Mouse (Mus musculus) bone marrow macrophage, adult 2 months (primary cell): ENCODE measurements around the gene Abca3. TPM values are rescaled to one million over a fixed set of nuclear protein-coding genes. Genes with fewer than 3 reads are reported as not detected.
"Not testable (repeated sequence)": the region's sequence is repeated elsewhere in the genome, so short reads cannot be mapped to it uniquely, and the experiment has no call there.

ENCODE experiments used
- H3K27ac ChIP-seq: 2 replicates; pipeline ENCODE4 v1.5.1; 2012; ENCODE audit warnings: low read depth, low read length; ENCODE audit not compliant: insufficient read depth
- H3K4me1 ChIP-seq: 2 replicates; pipeline ENCODE4 v1.6.1; 2012; ENCODE audit warnings: low read length; ENCODE audit not compliant: control insufficient read depth, insufficient read depth
- H3K4me3 ChIP-seq: 2 replicates; pipeline ENCODE4 v1.5.1; 2012; ENCODE audit warnings: mild to moderate bottlenecking, low read length, moderate library complexity; ENCODE audit not compliant: insufficient read depth
- CTCF ChIP-seq: IDR thresholded peaks from 2 replicates; pipeline ENCODE4 v1.5.1; 2012; ENCODE audit warnings: low read depth, mild to moderate bottlenecking, low read length, moderate library complexity
- POLR2A ChIP-seq: IDR thresholded peaks from 2 replicates; pipeline ENCODE4 v1.6.1; 2012; ENCODE audit warnings: mild to moderate bottlenecking, low read depth, low read length, borderline replicate concordance
- polyA plus RNA-seq: library from polyadenylated mRNA; stranded (reverse); fragments of >200 nt; gene quantifications from 2 replicates; pipeline ENCODE4 v1.2.4, GENCODE M21; 2012; ENCODE audit not compliant: missing spikeins, insufficient read depth, insufficient read length

Gene Abca3
- polyA plus RNA-seq, 1 experiment, result 49.0 TPM

DNA sequence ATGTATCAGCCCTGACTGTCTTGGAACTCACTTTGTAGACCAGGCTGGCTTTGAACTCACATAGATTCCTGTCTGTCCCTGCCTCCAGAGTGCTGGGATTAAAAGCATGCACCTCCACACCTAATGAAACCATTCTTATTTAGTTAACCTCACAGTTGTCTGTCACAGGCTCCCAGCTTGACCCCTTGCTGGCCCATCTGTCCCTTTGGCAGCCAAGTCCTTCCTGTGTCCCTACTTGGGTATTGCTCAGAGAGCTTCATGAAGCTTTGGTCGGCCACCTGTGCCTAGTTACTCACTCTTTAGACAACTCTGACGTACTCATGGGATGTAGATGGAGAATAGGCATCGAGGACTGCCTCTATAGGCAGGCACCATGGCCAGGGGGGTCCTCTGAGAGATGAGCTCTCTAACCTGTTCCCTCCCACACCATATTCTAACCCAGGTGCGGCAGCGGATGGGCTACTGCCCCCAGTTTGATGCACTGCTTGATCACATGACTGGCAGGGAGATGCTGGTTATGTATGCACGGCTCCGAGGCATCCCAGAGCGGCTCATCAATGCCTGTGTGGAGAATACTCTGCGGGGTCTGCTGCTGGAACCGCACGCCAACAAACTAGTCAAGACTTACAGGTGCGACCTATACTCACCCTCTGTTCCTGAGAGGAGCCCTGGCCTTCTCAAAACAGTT lies 55.5 kb downstream of the Abca3 start:
- no peaks in the 10 kb centered on the region for H3K4me1 ChIP-seq
- H3K4me3 ChIP-seq, result no peak overlapping the region
- TF ChIP-seq POLR2A (no peak), CTCF (no peak)
- no peak overlapping the region for H3K27ac ChIP-seq

DNA sequence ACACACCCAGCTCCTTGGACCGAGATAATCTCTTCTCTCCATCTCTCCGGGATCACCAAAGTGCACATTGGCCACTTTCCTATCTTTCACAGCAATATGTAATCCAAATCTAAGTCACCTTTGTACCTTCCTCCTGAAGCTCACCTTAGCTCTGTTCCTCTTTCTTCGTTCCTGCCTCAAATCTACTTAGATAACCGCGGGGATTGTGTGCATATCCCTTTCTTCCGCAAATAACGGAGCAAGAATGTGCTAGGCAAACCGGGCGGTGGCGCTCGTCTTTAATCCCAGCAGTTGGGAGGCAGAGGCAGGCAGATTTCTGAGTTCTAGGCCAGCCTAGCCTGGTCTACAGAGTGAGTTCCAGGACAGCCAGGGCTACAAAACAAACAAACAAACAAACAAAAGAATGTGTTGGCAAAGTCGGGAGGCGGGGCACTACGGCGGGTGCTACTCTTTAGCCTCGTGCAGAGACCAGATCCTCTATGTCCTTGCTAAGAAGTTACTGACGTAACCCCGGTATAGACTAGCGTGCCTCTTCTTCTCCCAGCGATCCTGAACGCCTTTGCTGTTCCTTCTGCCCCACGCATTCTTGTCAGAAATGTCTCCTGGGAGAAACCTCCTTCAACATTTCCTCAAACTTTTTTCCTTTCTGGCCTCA lies 61.9 kb downstream of the Abca3 start:
- Histone ChIP-seq H3K27ac (peak overlapping the region; percentile 75), H3K4me3 (peak overlapping the region; percentile 82), H3K4me1 (peaks cover 12% of the 10 kb centered on the region)
- no peak for TF ChIP-seq POLR2A
- peak; percentile 14; the same call in 1 of the 2 replicates for TF ChIP-seq CTCF

DNA sequence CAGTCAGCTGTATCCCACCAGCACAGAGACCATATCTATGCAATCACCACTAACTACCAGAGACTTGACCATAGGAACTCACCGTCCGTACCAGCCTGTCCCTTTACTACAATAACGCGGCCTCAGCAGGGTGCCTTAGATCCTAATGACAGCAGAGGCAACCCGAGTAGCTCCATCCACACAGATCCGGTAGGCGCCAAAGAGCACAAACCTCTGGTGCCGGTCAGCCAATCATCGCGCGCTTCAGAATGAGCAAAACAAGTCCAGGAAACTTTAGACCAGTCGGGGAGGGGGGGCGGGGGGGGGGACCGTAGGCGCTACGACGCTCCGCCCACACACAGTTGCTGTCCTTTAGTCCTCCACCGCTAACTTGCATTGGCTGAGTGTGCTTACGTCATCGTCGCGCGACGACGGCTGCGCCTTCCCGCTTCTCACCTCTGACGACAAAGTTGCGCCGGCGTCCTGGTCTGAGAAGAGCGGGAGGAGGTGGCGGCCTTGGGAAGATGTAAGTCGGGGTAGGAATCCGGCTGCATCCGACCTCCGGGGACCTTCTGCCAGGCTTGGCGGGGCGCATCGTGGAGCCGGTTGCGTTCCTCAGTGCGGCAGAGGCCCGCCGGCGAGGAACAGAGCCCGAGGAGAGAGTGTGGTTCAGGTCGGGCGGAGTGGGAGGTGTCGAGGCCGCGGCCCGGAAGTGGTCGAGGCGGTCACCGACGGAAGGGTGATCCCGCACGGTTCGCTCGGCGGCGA lies 62.7 kb downstream of the Abca3 start, which contains the start of gene Rnps1:
TSS of gene Rnps1 (plus strand) at position 336 of the 747 bp plus-strand sequence.
- Histone ChIP-seq H3K27ac (peak within 1 kb of the TSS; percentile 78), H3K4me1 (peaks cover 12% of the 10 kb centered on the region), H3K4me3 (peak within 1 kb of the TSS; percentile 91)
- TF ChIP-seq POLR2A (no peak), CTCF (no peak)

DNA sequence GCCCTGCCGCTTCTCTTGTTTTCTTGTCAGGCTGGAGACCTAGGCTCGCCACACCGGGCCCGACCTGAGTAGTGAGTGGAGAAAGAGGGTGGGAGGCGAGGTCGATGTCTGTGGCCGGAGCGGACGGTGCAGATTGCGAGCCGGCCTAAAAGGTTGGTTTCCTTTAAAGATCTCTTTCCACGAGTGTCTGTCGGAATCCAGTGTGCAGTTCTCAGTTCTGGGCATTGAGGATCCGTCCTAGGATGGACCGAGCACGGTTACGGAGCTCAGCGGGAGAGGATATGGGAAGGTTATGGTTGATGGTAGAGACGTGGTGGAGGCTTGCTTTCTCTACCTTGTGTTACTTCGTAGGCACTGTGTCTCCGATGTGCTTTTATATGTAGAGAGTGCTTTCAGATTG lies 63.3 kb downstream of the Abca3 start:
- TF ChIP-seq POLR2A (no peak), CTCF (no peak)
- H3K4me1 ChIP-seq, result peaks cover 12% of the 10 kb centered on the region
- H3K27ac ChIP-seq, result peak overlapping the region; percentile 78
- peak overlapping the region; percentile 91 for H3K4me3 ChIP-seq

DNA sequence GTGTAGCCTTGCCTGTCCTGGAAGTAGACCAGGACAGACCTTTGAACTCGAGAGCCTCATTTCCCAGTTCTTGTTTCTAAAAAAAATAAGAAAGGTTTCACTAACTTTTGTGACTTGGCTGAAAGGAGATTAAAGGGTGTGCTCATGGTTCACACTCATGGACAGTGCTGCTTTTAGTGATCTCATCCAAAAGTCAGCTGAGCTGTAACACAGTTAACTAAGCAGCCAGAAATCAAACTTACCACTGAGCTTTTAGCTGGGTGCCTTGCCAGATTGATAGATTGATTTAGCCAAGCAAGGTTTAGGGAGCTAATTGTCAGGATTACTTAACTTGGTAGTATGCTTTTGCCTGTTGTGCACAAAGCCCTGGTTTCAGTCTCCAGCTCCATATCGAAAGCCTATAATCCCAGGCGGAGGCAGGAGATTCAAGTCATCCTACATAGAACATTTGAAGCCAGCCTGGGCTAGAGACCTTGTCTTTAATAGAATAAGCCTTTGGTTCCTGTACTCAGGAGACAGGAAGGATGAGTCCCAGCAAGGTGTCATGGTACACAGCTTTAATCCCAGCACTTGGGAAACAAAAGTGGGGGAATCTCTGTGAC lies 64.4 kb downstream of the Abca3 start:
- Histone ChIP-seq H3K27ac (no peak overlapping the region), H3K4me3 (peak overlapping the region; percentile 91), H3K4me1 (peaks cover 12% of the 10 kb centered on the region)
- no peak for TF ChIP-seq CTCF
- TF ChIP-seq POLR2A, result no peak

DNA sequence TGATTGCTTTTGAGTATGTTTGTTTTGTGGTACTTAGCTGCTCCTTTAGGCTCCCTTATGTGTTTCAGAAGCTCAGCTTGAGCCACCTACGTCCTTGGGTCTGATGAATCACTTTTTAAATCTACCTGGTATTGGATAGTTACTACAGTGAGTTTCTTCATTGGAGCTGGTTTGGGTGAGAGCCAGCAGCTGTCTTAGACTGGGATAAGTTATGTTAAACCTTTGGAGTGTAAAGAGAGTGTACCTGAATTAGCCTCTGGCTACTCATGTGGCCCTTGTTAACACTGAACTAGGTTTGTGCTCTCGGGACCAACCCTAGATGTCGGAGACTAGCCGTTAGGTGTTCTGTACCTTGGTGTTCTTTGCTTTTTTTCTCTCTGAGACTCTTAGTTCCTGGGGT lies 71.4 kb downstream of the Abca3 start:
- H3K4me1 ChIP-seq, result peaks cover 6% of the 10 kb centered on the region
- no peak for TF ChIP-seq CTCF
- no peak for TF ChIP-seq POLR2A
- H3K4me3 ChIP-seq, result no peak overlapping the region
- no peak overlapping the region for H3K27ac ChIP-seq

DNA sequence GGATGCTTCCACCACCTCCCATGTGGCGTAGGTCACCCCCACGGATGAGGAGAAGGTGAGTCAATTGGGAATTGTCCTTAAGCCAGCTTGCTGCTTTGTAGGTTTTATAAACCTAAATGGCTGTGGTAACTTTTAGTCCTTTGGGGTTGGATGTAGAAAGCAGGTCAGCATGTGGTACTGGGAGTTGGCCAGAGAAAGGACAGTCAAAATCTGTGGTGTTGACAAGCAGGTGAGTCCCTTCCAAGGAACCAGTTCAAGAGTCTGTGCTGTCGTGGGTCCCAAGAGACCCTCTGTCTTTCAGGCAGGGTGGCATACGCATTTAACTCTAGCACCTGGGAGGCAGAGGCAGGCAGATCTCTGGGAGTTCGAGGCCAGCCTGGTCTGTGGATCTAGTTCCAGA lies 72.7 kb downstream of the Abca3 start:
- peaks cover 10% of the 10 kb centered on the region for H3K4me1 ChIP-seq
- H3K27ac ChIP-seq, result no peak overlapping the region
- TF ChIP-seq POLR2A, result no peak
- no peak for TF ChIP-seq CTCF
- H3K4me3 ChIP-seq, result no peak overlapping the region

DNA sequence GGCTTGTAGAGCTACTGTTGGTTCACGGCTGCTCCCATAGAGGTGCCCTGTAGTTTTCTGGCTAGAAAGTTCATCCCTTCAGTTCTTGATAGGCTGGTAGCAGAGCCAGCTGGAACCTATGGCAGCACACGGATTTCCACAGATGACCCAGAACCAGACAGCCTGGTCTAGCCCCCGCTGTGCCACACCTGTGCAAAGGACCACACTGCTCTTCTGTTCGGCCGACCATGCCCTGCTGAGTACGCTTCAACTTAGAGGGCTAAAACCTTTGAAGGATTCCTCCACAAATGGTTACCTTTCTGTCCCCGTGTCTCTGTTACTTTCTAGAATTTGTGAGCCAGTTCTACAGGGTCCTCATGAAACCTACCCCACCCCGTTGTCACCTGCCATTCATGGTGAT lies 73.6 kb downstream of the Abca3 start:
- not testable (repeated sequence) for H3K4me1 ChIP-seq, H3K27ac ChIP-seq, H3K4me3 ChIP-seq

DNA sequence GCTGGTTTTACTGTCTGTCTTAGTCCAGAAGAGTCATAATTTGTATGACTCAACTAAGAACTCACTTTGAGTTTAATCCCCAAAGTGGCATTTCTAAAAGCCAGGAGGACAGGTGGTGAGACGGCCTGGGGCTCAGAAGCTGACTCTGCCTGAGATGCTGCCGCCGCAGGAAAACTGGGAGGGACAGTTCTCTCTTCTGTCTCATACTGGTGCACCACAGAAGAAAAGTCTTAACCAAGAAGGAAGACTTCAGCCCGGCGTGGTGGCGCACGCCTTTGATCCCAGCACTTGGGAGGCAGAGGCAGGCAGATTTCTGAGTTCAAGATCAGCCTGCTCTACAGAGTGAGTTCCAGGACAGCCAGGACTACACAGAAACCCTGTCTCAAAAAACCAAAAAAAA lies 74.2 kb downstream of the Abca3 start:
- TF ChIP-seq CTCF (no peak), POLR2A (no peak)
- no peak overlapping the region for H3K4me3 ChIP-seq
- no peak overlapping the region for H3K27ac ChIP-seq
- H3K4me1 ChIP-seq, result peaks cover 10% of the 10 kb centered on the region

DNA sequence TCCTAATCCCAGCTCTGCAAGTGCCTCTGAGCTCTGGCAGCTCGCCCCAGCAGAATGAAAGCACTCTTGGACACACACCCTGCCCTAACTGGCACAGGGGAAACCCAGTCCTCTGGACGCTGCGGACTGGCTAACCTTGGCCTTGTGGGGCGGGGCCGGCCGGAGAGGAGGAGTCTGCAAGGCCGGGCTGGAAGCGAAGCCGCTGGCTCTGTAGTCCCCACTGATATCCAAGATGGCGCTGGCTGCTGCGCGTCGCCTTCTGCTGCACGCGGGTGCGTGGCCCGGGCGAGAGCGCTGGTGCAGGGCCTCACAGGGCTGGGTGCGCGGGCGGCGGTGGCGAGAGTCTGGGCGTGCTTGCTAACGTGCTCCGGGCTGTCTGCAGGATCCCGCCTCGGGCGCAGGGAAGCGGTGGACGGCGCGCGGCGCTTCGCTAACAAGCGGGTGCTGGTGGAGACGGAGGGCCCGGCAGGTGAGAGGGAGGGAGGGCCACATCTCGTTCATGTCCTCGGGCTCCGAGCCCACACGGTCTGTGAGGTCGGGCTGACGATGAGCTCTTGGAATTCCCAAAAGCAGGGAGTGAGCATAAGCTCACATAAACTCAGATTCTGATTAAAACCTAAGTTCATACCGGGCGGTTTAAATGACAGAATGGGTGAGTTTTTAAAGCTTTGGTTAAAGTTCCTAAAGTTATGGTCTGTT lies 74.9 kb downstream of the Abca3 start, which contains the start of gene Eci1:
TSS of gene Eci1 (plus strand) at position 171 of the 699 bp plus-strand sequence.
- Histone ChIP-seq H3K27ac (peak within 1 kb of the TSS; percentile 70), H3K4me1 (peaks cover 10% of the 10 kb centered on the region), H3K4me3 (peak within 1 kb of the TSS; percentile 90)
- TF ChIP-seq POLR2A, result no peak
- TF ChIP-seq CTCF, result no peak
